24 mouse cellular contexts compared by ENCODE assay signal in the genomic region with DNA sequence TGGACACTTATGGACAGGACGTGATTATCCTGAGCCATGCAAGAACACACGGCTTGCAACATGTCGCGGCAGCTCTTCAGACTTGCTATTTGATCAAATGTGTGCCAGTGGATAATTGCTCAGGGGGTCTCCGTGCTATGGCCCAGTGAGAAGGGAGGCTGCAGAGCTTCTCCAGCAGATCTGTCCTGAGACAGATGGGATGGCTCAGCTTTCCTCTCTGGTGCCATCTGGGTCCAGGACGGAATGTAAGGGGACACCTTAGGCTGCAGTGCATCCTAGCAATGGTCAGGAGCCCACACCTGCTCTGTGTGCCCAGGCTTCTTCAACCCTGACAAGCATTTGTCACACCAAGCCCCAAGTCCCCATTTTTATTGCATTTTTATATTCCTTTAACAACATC.
DNase-seq lines count a peak whose midpoint lies in the region; ATAC-seq lines count a peak whose summit lies in the region.
"Had no signal": no experiment of that assay in that cellular context is flagged by ENCODE, and none has a peak within 500 bp of the region (broad histone marks: within the 10 kb centered on the region; RNA-seq: fewer than 3 reads in every experiment).

No protein-coding gene starts in this region.

- H3K27me3 ChIP-seq in kidney, embryonic 14.5 days (ENCODE audit: control insufficient read depth, insufficient read depth, low read length) = no peaks in the 10 kb centered on the region
- H3K27me3 ChIP-seq in embryonic facial prominence, embryonic 14.5 days (replicated peaks; ENCODE audit: control insufficient read depth, insufficient read depth, low read length) = no peaks in the 10 kb centered on the region
- H3K27me3 ChIP-seq: heart, embryonic 13.5 days; limb, embryonic 13.5 days; liver, embryonic 12.5 days; neural tube, embryonic 15.5 days had no signal

- no peak overlapping the region for H3K9ac ChIP-seq in kidney, embryonic 14.5 days (ENCODE audit: low read depth, low read length)
- H3K9ac ChIP-seq in embryonic facial prominence, embryonic 14.5 days (ENCODE audit: low read depth, low read length) = no peak overlapping the region
- H3K9ac ChIP-seq: heart, embryonic 13.5 days; limb, embryonic 13.5 days; liver, embryonic 12.5 days; neural tube, embryonic 15.5 days had no signal

- H3K4me3 ChIP-seq in kidney, embryonic 14.5 days (ENCODE audit: low read length) = no peak overlapping the region
- no peak overlapping the region for H3K4me3 ChIP-seq in embryonic facial prominence, embryonic 14.5 days (ENCODE audit: low read depth, low read length)
- H3K4me3 ChIP-seq: heart, embryonic 13.5 days; limb, embryonic 13.5 days; liver, embryonic 12.5 days; neural tube, embryonic 15.5 days had no signal

- no peak overlapping the region for H3K4me2 ChIP-seq in kidney, embryonic 14.5 days (replicated peaks; ENCODE audit: low read depth, low read length)
- no peak overlapping the region for H3K4me2 ChIP-seq in embryonic facial prominence, embryonic 14.5 days (ENCODE audit: low read depth, low read length)
- H3K4me2 ChIP-seq: heart, embryonic 13.5 days; limb, embryonic 13.5 days; liver, embryonic 12.5 days; midbrain, embryonic 11.5 days; neural tube, embryonic 15.5 days had no signal

- ATAC-seq in kidney, embryonic 14.5 days (ENCODE audit: low FRiP score, low TSS enrichment) = peak; percentile 90
- ATAC-seq in embryonic facial prominence, embryonic 14.5 days (ENCODE audit: low read depth) = 0 out of 2 replicates have a peak, but pooled peaks have one; percentile 15
- ATAC-seq: forebrain, embryonic 16.5 days; hindbrain, embryonic 16.5 days; intestine, embryonic 16.5 days; liver, embryonic 12.5 days had no signal

- no peaks in the 10 kb centered on the region for H3K36me3 ChIP-seq in kidney, embryonic 14.5 days (ENCODE audit: control insufficient read depth, insufficient read depth, low read length)
- no peaks in the 10 kb centered on the region for H3K36me3 ChIP-seq in embryonic facial prominence, embryonic 14.5 days (ENCODE audit: control insufficient read depth, insufficient read depth, low read length)
- H3K36me3 ChIP-seq: heart, embryonic 13.5 days; limb, embryonic 13.5 days; liver, embryonic 12.5 days; neural tube, embryonic 15.5 days had no signal

- peak; percentile 56 for DNase-seq in gastrocnemius, adult 18-20 months (ENCODE audit: low spot score)
- no peak for DNase-seq in gastrocnemius, postnatal 4 days (ENCODE audit: low spot score in 2 of 2)
- no peak for DNase-seq in kidney, postnatal 36 days
- no peak for DNase-seq in embryonic facial prominence, embryonic 14.5 days (ENCODE audit: low spot score)
- DNase-seq in skeletal muscle tissue, adult 2 months (ENCODE audit: low read depth, low spot score) = peak; percentile 11
- DNase-seq in right cerebral cortex, postnatal 10 days (ENCODE audit: low spot score in 2 of 2) = no peak
- DNase-seq: adrenal gland, postnatal 25 days; heart, adult 18-20 months; heart, postnatal 14 days; kidney, adult 9 months; layer of hippocampus, postnatal 36 days; lung, adult 2 months; lung, postnatal 14 days; right cerebral cortex, adult 18-20 months; thymus, adult 2 months had no signal

- H3K27ac ChIP-seq in kidney, embryonic 14.5 days (ENCODE audit: low read depth, low read length) = no peak overlapping the region
- no peak overlapping the region for H3K27ac ChIP-seq in embryonic facial prominence, embryonic 14.5 days (replicated peaks; ENCODE audit: low read depth, low read length)
- H3K27ac ChIP-seq: heart, embryonic 13.5 days; limb, embryonic 13.5 days; liver, embryonic 12.5 days; neural tube, embryonic 15.5 days had no signal

- 61% methylated on average over 6 of the region's 6 CpGs for WGBS in kidney, embryonic 14.5 days
- 76% methylated on average over 6 of the region's 6 CpGs for WGBS in embryonic facial prominence, embryonic 14.5 days

- no peaks in the 10 kb centered on the region for H3K4me1 ChIP-seq in kidney, embryonic 14.5 days (ENCODE audit: control insufficient read depth, insufficient read depth, low read length)
- H3K4me1 ChIP-seq in embryonic facial prominence, embryonic 14.5 days (ENCODE audit: control insufficient read depth, insufficient read depth, low read length) = no peaks in the 10 kb centered on the region
- H3K4me1 ChIP-seq: liver, embryonic 12.5 days had no signal

- no peaks in the 10 kb centered on the region for H3K9me3 ChIP-seq in kidney, embryonic 14.5 days (ENCODE audit: control insufficient read depth, low read length)
- no peaks in the 10 kb centered on the region for H3K9me3 ChIP-seq in embryonic facial prominence, embryonic 14.5 days (ENCODE audit: control insufficient read depth, low read length)
- H3K9me3 ChIP-seq: heart, embryonic 13.5 days; limb, embryonic 13.5 days; liver, embryonic 12.5 days; neural tube, embryonic 15.5 days had no signal

Comparison
In these comparisons a context has a peak if more than half of its experiments do, and no peak if none do; other contexts are left out.
1. DNase-seq: peak in gastrocnemius, adult 18-20 months (single experiment) and skeletal muscle tissue, adult 2 months (single experiment); none in gastrocnemius, postnatal 4 days (0 of 2), kidney, postnatal 36 days (0 of 2), embryonic facial prominence, embryonic 14.5 days (single experiment) and right cerebral cortex, postnatal 10 days (0 of 2).